Mouse (Mus musculus): ENCODE data around the gene Ptma.

Ptma gene

GRCm38 (mm10) chr1:86515715-86516410, 10.7 kb upstream of the Ptma start:
- DNase-seq (ENCODE audit: low spot score in 2 of 2) = no peak

GRCm38 (mm10) chr1:86517076-86517475, 9.4 kb upstream of the Ptma start:
- no peak for DNase-seq (ENCODE audit: low spot score in 2 of 2)

- DNase-seq (ENCODE audit: low spot score in 2 of 2) = no peak
These were observed 6.2 kb upstream of the Ptma start for GRCm38 (mm10) chr1:86520361-86520760.

GRCm38 (mm10) chr1:86522286-86522871, 4.1 kb upstream of the Ptma start:
- DNase-seq (ENCODE audit: low spot score in 2 of 2) = no peak

- no peak for DNase-seq (ENCODE audit: low spot score in 2 of 2)
These were observed 2.5 kb upstream of the Ptma start for GRCm38 (mm10) chr1:86523776-86524618.

GRCm38 (mm10) chr1:86524619-86525498, 1.7 kb upstream of the Ptma start:
- peak; percentile 99 to 100 for DNase-seq (ENCODE audit: low spot score in 2 of 2)

- peak in 1 of 2 experiments; percentile 78 for DNase-seq (ENCODE audit: low spot score in 2 of 2)
These were observed 919 bp upstream of the Ptma start for GRCm38 (mm10) chr1:86525499-86526115.

- DNase-seq (ENCODE audit: low spot score in 2 of 2) = peak in 1 of 2 experiments; percentile 60
These were observed 468 bp downstream of the Ptma start for GRCm38 (mm10) chr1:86526789-86527598.

- peak; percentile 90 to 98 for DNase-seq (ENCODE audit: low spot score in 2 of 2)
These were observed 1.3 kb downstream of the Ptma start for GRCm38 (mm10) chr1:86527599-86528486.

- DNase-seq (ENCODE audit: low spot score in 2 of 2) = peak in 1 of 2 experiments; percentile 47
These were observed 2.1 kb downstream of the Ptma start for GRCm38 (mm10) chr1:86528571-86529180.

GRCm38 (mm10) chr1:86529590-86529989, 3.1 kb downstream of the Ptma start:
- DNase-seq (ENCODE audit: low spot score in 2 of 2) = no peak

- no peak for DNase-seq (ENCODE audit: low spot score in 2 of 2)
These were observed 4.5 kb downstream of the Ptma start for GRCm38 (mm10) chr1:86530871-86531546.

GRCm38 (mm10) chr1:86531547-86532321, 5.2 kb downstream of the Ptma start:
- peak in 1 of 2 experiments; percentile 33 for DNase-seq (ENCODE audit: low spot score in 2 of 2)

- DNase-seq (ENCODE audit: low spot score in 2 of 2) = peak; percentile 92 to 96
These were observed 6.0 kb downstream of the Ptma start for GRCm38 (mm10) chr1:86532362-86533051.

GRCm38 (mm10) chr1:86533411-86534130, 7.0 kb downstream of the Ptma start:
- no peak for DNase-seq (ENCODE audit: low spot score in 2 of 2)

GRCm38 (mm10) chr1:86538383-86538782, 11.9 kb downstream of the Ptma start:
- no peak for DNase-seq (ENCODE audit: low spot score in 2 of 2)
